Mouse (Mus musculus): Measurements from ENCODE around the gene Mcur1.

Gene Mcur1

GRCm38 (mm10) chr13:43565346-43565745 lies 5.4 kb upstream of the Mcur1 start:
- DNase-seq (ENCODE audit: low read depth, low spot score): peak; percentile 76

DNA sequence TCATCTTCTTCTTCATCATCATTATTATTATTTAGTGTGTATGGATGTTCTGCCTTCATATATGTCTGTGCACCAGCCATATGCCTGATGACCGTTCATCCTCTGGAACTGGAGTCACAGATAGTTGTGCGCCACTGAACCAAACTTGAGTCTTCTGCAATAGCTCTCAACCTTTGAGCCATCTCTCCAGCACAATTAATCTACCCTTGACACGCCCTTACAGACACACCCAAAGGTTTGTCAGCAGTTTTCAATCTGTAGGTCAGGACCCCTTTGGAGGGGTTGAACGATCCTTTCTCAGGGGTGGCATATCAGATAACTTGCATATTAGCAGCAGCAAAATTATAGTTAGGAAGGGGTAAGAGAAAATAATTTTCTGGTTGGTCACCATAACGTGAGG lies 4.7 kb upstream of the Mcur1 start:
- no peak for DNase-seq (ENCODE audit: low read depth, low spot score)

- DNase-seq (ENCODE audit: low read depth, low spot score): no peak
Observed at GRCm38 (mm10) chr13:43562726-43563125, 2.7 kb upstream of the Mcur1 start.

DNA sequence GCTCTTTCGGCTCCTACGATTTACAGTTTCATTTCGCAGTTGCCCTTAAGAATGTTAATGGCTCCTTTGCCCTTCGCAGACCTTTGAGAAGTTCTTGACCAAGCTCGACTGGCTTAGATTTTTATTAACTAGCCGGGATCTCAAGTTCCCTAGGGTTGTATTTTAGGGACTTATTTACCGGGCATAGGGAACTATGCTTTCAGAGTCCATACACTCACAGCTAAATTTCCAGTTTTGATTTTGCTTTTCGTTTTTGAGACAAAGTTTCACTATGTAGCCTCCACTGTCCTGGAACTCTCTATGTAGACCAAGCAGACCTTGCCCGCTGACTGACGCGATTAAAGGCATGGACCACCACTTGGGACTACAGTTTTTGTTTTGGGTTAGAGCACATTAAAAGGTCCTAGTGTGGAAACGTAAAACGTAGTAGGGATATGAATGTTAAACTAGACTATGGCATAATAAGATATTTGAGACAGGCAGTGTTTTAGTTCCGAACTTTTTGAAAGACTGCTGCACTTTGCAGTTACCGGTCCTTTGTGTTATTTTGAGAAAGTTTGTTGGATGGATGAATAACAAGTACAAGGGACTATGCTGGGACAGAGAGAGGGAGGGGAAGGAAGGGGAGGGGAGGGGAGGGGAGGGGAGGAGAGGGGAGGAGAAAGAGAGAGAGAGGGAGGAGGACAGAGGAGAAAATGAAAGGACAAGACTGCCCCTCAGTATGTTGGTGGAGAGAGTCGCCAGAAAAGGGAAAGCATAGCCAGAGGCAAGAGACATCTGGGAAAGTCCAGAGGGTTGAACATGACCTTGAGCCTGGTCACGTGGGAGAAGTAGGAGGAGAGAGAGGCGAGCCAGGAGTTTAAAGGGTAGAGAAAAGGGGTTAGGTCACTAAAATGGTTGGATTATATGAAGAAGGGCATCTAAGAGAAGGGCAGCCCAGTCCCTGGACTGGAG lies 744 bp upstream of the Mcur1 start:
- DNase-seq (ENCODE audit: low read depth, low spot score): peak; percentile 47

- DNase-seq (ENCODE audit: low read depth, low spot score): no peak
Observed at GRCm38 (mm10) chr13:43558959-43559358, 1.0 kb downstream of the Mcur1 start.

- DNase-seq (ENCODE audit: low read depth, low spot score): no peak
Observed at GRCm38 (mm10) chr13:43558357-43558756, 1.6 kb downstream of the Mcur1 start.

DNA sequence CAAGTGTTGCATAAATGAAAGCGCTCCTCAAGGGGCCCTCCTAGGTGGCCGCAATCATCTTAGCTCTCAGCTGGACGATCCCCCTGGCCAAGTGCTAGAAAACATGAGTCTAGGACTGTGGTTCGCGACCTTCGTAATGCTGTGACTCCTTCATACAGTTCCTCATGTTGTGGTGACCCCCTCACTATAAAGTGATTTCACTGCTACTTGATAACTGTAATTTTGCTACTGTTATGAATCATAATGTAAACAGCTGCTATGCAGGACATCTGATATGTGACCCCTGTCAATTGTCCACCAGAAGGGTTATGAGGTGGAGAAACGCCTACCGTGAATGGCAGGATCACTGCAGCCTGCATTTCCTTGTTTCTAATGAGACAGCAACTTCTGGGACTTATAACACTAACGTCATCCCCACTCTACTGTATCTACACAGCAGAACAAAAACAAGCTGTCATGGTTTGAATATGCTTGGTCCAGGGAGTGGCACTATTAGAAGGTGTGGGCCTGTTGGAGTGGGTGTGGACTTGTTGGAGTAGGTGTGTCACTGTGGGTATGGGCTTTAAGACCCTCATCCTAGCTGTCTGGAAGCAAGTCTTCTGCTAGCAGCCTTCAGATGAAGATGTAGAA lies 3.0 kb downstream of the Mcur1 start:
- DNase-seq (ENCODE audit: low read depth, low spot score): no peak

- no peak for DNase-seq (ENCODE audit: low read depth, low spot score)
Observed at GRCm38 (mm10) chr13:43555321-43555720, 4.7 kb downstream of the Mcur1 start.

DNA sequence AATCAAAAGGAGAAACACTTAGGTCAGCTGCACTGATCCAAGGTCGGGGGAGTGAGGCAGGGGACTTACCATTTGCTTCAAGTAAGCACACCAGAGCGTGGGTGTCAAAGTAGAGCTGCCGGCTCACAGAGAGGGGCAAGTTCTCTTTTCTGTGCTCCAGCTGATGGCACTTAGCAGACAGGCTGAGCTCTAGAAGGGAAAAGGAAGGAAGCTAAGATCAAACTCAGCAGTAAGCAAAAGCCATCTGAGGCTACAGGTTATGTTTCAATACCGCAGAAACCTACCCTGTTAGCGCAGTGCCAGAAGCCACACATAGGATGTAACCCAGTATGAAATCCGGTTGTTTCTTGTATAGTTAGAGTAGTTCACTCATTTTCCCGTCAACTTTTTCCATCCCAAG lies 5.2 kb downstream of the Mcur1 start:
- DNase-seq (ENCODE audit: low read depth, low spot score): peak; percentile 68

- DNase-seq (ENCODE audit: low read depth, low spot score): no peak
Observed at GRCm38 (mm10) chr13:43550676-43551075, 9.3 kb downstream of the Mcur1 start.

DNA sequence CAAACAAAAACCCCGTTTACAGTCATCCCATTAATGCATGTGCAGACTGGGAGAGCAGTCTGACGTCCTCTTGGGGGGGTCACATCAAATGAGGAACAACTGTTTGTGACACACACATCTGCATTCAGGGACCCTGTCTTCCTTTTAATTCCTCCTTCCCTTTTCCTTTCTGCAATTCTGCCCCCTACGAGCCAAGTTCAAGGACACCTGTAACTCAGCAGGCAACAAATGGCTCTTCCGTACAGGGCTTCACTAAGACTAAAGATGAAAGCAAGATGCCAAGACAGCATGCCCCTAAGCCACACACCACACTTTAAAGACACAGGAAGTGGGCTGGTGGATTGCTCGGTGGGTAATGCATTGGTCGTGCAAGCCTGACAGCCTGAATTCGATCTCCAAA lies 10.1 kb downstream of the Mcur1 start:
- peak; percentile 20 for DNase-seq (ENCODE audit: low read depth, low spot score)

GRCm38 (mm10) chr13:43549078-43549698 lies 10.8 kb downstream of the Mcur1 start:
- no peak for DNase-seq (ENCODE audit: low read depth, low spot score)

DNA sequence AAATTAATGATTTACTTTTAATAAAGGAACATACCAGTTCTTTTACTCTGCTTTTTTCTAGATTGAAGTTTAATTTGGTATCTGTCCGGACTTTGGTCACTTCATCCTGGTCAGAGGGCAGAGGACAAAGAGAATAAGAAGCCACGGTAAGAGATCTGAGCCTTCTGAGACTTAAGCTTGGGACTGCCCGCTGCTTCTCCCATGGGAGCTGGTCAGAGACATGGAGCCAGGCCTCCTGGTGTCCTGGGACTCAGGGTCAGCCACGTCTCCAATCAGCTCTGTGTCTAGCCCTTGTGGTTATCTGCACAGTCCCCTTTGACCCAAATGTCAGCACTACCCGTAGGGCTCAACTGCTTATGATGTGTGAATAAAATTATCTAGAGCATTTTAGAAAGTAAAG lies 11.4 kb downstream of the Mcur1 start:
- no peak for DNase-seq (ENCODE audit: low read depth, low spot score)

DNA sequence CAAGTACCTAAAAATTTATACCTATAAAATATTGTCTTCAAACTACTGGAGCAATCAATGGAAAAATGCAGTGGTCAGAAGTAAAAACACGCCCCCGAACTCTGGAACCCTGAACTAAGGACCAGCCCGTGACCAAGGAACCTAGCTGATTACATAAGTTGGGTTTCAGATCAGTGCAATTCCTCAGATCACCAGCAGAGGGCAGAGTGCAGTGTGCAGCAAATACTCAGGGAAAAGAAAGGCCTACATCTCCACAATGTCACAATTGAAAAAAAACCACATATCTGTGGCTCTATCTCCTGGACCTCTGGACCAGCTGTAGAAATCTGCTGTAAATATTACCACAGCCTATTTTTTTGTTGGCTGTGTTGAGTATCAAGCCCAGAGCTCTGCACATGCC lies 13.1 kb downstream of the Mcur1 start:
- DNase-seq (ENCODE audit: low read depth, low spot score): peak; percentile 79

- DNase-seq (ENCODE audit: low read depth, low spot score): no peak
Observed at GRCm38 (mm10) chr13:43540205-43540815, 19.7 kb downstream of the Mcur1 start.

GRCm38 (mm10) chr13:43539409-43539808 lies 20.6 kb downstream of the Mcur1 start:
- no peak for DNase-seq (ENCODE audit: low read depth, low spot score)

DNA sequence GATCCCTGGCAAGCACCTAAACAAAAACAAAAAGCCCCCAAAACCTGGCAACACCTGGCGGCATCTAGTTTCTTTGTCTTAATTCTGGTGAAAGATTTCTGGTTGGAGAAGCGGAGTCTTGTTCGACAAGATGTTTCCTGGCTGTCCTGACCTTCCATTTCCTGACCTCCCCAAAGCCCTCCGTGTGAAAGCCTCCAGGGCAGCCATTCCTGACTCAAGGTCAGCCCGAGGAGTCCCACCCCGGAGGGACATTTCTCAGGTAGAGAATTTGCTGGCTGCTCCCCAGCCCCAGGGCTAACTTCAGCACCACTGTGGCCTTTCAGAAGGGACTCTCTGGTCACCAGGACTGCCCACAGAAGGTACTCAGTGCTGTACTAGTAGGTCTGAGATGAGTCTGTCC lies 22.1 kb downstream of the Mcur1 start:
- no peak for DNase-seq (ENCODE audit: low read depth, low spot score)

- no peak for DNase-seq (ENCODE audit: low read depth, low spot score)
Observed at GRCm38 (mm10) chr13:43534015-43534414, 26.0 kb downstream of the Mcur1 start.

DNA sequence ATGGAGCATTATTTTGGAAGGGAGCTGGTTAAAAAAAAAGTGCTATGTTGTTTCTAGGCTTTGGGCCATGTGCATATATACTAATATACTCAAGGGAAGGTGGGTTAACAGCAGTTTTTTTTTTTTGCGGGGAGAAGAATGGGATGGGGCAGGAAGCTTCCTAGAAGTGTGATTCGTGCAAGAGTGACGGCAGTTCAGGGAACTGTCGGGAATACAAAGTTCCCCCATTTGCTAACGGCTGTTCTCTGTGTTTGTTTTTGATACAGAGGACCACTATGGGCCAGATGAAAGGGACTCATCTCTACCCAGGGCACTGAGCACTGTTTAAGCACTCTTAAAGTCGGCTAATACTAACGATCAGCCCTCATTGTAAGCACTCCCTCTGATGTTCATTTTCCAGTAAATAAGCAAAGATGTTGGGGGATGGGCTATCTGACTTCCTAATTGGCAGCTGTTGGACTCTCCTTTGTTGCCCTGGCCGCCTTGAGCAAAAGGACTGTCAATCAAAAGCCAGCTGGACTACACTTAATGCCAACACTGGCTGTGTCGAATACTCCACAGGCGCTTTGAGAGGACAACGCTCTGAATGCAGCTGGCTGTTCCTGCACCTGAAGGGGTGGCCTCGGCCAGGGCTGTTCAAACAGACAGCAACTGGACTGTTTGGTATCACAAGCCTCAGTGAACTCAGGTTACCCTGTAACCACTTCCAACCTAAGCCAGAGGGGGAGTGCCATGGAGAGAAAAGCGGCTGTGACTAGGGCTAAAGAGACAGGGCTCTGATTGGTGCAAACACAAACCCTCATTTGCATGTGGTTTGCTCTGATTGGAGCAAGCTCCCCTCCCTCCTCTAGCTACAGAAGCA lies 28.9 kb downstream of the Mcur1 start:
- DNase-seq (ENCODE audit: low read depth, low spot score): no peak

DNA sequence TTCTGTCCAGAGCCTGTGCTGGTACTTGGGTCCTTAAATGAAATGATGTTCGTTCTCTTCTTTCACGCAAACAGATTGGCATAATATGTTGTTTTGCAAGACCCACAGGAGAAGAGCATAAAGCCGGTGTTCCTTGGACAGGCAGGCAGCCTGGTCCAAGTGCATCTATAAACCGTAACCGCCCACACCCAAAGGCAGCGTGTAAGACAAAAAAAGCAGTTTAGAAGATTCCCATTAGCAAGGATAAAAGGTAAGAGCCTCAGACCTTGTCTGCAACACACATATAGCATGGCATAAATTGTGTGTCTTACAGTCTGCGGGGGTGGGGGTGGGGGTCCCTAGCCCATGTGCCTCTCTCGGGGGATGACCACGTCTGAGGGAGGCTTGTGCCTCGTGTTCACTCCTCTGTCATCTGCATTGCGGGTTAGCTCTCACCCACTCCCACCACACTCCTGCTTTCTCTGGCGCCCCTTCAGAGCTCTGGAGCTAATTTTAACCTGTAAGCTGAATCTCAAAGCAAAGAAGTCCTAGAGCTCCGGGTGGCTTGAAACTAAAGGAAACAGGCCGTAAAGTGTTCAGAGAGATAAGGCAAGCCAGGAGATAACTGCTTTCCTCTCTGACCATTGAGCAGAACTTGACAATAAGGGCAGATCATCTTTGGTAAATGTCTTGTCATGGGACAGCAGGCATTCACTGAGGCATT lies 29.7 kb downstream of the Mcur1 start:
- no peak for DNase-seq (ENCODE audit: low read depth, low spot score)

GRCm38 (mm10) chr13:43526289-43526688 lies 33.7 kb downstream of the Mcur1 start:
- DNase-seq (ENCODE audit: low read depth, low spot score): no peak

All from CD4-positive helper T cell, adult 2 months (primary cell).